Mouse (Mus musculus): Measurements from ENCODE around the gene Matk. TPM values are rescaled to one million over a fixed set of nuclear protein-coding genes. Genes with fewer than 3 reads are reported as not detected.

Gene Matk
- polyA plus RNA-seq, 1 experiment: 0.15 TPM

DNA sequence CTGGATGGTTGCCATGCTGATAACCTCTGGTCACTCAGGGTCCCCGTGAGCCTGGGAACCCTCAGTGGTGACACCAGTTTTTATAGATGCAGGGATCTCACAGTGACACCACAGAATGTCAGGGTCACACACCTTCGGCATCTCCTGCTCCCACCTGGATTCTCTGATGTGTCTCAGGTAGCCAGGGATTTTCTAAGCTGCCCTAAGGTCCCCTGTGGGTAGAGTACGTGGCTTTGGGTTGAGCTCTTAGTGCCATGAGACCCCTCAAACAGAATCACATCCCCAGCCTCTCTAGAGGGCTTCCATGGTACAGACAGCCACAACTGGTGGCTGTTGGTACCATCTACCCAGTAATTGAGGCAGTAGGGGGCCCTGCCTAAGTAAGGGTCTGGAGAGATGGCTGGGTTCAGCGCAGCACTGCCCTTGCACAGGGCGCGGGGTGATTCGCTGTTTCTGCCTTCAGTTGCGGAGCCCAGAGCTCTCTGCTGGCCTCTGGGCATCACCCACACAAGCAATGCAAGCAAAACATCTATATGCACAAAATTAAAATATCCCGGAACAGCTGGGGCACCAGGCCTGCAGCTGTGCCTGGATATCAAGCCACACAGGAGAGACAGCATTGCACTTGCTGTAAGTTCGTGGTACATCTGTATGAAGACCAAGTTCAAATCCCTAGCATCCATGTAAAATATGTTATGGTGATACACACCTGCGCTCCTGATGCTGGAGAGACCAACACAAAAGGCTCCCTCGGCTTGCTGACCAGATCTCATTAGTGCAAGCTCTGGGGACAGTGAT lies 16.1 kb upstream of the Matk start:
- Histone ChIP-seq H3K9me3 (ENCODE audit: control insufficient read depth, low read length) (no peaks in the 10 kb centered on the region), H3K36me3 (ENCODE audit: control insufficient read depth) (no peaks in the 10 kb centered on the region), H3K27me3 (ENCODE audit: control insufficient read depth) (peaks cover 54% of the 10 kb centered on the region), H3K4me1 (ENCODE audit: control insufficient read depth) (peaks cover 19% of the 10 kb centered on the region), H3K4me3 (replicated peaks) (no peak overlapping the region)
- TF ChIP-seq TAL1 (IDR thresholded peaks at IDR 0.05; ENCODE audit: low read length): no peak
- no peak for TF ChIP-seq GATA1 (IDR thresholded peaks at IDR 0.05; ENCODE audit: low read length)

DNA sequence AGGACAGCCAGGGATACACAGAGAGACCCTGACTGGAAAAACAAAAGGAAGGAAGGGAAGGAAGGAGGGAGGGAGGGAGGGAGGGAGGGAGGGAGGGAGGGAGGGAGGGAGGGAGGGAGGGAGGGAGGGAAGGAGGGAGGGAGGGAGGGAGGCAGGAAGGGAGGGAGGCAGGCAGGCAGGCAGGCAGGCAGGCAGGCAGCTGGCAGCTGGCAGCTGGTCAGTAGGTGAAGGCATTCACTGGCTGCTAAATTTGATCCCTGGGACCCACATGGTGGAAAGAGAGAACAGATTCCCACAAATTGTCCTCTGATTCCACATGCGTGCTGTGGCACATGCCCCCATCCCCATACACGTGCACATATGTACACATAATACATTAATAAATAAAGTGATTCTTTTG lies 14.1 kb upstream of the Matk start:
- Histone ChIP-seq H3K9me3 (ENCODE audit: control insufficient read depth, low read length) (no peaks in the 10 kb centered on the region), H3K4me1 (ENCODE audit: control insufficient read depth) (peaks cover 8% of the 10 kb centered on the region), H3K27me3 (ENCODE audit: control insufficient read depth) (peaks cover 57% of the 10 kb centered on the region), H3K36me3 (ENCODE audit: control insufficient read depth) (no peaks in the 10 kb centered on the region), H3K4me3 (replicated peaks) (no peak overlapping the region)
- TF ChIP-seq GATA1 (IDR thresholded peaks at IDR 0.05; ENCODE audit: low read length) (no peak), TAL1 (IDR thresholded peaks at IDR 0.05; ENCODE audit: low read length) (no peak)

- H3K27me3 ChIP-seq (ENCODE audit: control insufficient read depth): peaks cover 67% of the 10 kb centered on the region
These were observed 11.9 kb upstream of the Matk start for GRCm38 (mm10) chr10:81240876-81241275.

DNA sequence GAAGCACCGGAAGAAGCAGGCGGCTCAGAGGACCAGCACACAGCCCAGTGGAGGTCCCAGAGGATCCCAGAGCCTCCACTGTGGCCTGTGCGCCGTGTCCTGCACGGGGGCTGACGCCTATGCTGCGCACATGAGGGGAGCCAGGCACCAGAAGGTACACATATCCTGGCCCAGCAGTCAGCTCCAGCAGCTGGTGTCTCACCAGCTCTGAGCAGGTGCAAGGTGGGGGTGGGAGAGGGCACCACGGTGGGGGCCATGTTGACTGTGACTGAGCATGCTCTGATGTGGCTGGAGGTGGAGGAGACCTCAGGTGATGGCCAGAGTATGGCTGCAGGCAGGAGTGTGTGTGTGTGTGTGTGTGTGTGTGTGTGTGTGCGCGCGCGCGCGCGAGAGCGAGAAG lies 10.7 kb upstream of the Matk start:
- Histone ChIP-seq H3K36me3 (ENCODE audit: control insufficient read depth) (no peaks in the 10 kb centered on the region), H3K9me3 (ENCODE audit: control insufficient read depth, low read length) (no peaks in the 10 kb centered on the region), H3K4me1 (ENCODE audit: control insufficient read depth) (peaks cover 9% of the 10 kb centered on the region; the same call in 1 of the 2 replicates), H3K4me3 (replicated peaks) (no peak overlapping the region), H3K27me3 (ENCODE audit: control insufficient read depth) (peaks cover 69% of the 10 kb centered on the region)
- no peak for TF ChIP-seq GATA1 (IDR thresholded peaks at IDR 0.05; ENCODE audit: low read length)
- no peak for TF ChIP-seq TAL1 (IDR thresholded peaks at IDR 0.05; ENCODE audit: low read length)

More at GRCm38 (mm10) chr10:81240876-81241275, 11.9 kb upstream of the Matk start:
- Histone ChIP-seq H3K9me3 (ENCODE audit: control insufficient read depth, low read length) (no peaks in the 10 kb centered on the region), H3K36me3 (ENCODE audit: control insufficient read depth) (no peaks in the 10 kb centered on the region), H3K4me3 (replicated peaks) (no peak overlapping the region), H3K4me1 (ENCODE audit: control insufficient read depth) (peaks cover 9% of the 10 kb centered on the region; the same call in 1 of the 2 replicates)
- TF ChIP-seq GATA1 (IDR thresholded peaks at IDR 0.05; ENCODE audit: low read length) (no peak), TAL1 (IDR thresholded peaks at IDR 0.05; ENCODE audit: low read length) (no peak)

DNA sequence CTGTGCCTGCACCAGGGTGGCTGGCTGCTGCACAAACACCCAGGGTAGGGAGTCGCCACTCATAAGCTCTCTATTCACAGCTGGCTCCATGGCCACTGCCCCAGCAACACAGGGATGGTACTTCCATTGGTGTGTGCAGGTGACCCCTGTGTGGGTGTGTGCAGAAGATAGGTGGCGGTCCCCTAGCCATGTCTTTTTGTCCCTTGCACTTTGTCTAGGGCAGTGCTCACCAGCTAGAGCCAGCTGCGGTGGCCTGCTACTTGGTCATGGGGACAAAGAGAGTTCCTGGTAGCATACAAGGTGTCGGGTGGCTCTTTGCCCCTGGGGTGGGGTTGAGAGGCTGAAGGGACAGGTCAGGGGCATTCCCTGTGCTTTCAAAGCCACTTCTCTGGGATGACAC lies 8.6 kb upstream of the Matk start:
- peaks cover 5% of the 10 kb centered on the region; the same call in 1 of the 2 replicates for H3K4me1 ChIP-seq (ENCODE audit: control insufficient read depth)
- H3K27me3 ChIP-seq (ENCODE audit: control insufficient read depth): peaks cover 52% of the 10 kb centered on the region
- no peak for TF ChIP-seq TAL1 (IDR thresholded peaks at IDR 0.05; ENCODE audit: low read length)
- TF ChIP-seq GATA1 (IDR thresholded peaks at IDR 0.05; ENCODE audit: low read length): no peak
- no peak overlapping the region for H3K4me3 ChIP-seq (replicated peaks)
- H3K36me3 ChIP-seq (ENCODE audit: control insufficient read depth): no peaks in the 10 kb centered on the region
- H3K9me3 ChIP-seq (ENCODE audit: control insufficient read depth, low read length): no peaks in the 10 kb centered on the region

DNA sequence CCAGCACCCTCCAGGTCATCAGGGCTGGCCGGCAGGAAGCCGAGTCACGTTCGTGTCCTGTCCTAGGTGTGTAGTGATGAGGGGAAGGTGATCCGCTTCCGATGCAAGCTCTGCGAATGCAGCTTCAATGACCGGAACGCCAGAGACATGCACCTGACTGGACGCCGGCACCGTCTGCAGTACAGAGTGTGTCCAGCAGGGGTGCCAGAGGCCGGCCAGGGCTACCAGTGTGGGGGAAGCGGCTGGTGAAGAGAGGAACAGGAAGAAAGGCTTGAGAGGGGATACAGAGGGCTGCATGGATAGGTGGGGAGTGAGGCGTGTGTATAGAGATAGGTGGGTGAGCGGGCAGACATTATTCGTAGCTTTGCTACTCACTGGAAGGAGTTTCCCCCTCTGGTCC lies 8.1 kb upstream of the Matk start:
- Histone ChIP-seq H3K4me3 (replicated peaks) (no peak overlapping the region), H3K27me3 (ENCODE audit: control insufficient read depth) (peaks cover 48% of the 10 kb centered on the region), H3K36me3 (ENCODE audit: control insufficient read depth) (no peaks in the 10 kb centered on the region), H3K9me3 (ENCODE audit: control insufficient read depth, low read length) (no peaks in the 10 kb centered on the region), H3K4me1 (ENCODE audit: control insufficient read depth) (peaks cover 5% of the 10 kb centered on the region; the same call in 1 of the 2 replicates)
- no peak for TF ChIP-seq GATA1 (IDR thresholded peaks at IDR 0.05; ENCODE audit: low read length)
- no peak for TF ChIP-seq TAL1 (IDR thresholded peaks at IDR 0.05; ENCODE audit: low read length)

DNA sequence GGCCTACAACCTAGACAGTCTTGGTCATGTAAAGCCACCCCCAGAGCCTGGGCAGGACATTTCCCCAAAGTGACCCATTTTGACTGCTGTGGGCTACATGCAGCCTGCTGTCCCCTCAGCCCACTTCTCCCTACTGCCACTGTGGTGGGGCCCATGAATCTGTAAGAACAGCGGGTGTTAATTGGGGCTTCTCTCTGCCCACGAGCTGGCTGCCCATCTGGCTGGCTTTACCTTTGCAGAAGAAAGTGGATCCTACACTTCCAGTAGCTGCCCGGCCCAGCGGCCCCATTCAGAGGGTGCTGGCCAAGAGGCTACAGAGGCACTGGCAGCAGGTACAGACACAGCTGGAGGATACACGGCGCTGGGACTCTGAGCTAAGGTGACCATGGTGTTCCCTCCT lies 7.6 kb upstream of the Matk start:
- Histone ChIP-seq H3K4me1 (ENCODE audit: control insufficient read depth) (peaks cover 5% of the 10 kb centered on the region; the same call in 1 of the 2 replicates), H3K4me3 (replicated peaks) (no peak overlapping the region), H3K27me3 (ENCODE audit: control insufficient read depth) (peaks cover 42% of the 10 kb centered on the region), H3K9me3 (ENCODE audit: control insufficient read depth, low read length) (no peaks in the 10 kb centered on the region), H3K36me3 (ENCODE audit: control insufficient read depth) (no peaks in the 10 kb centered on the region)
- no peak for TF ChIP-seq GATA1 (IDR thresholded peaks at IDR 0.05; ENCODE audit: low read length)
- TF ChIP-seq TAL1 (IDR thresholded peaks at IDR 0.05; ENCODE audit: low read length): no peak

GRCm38 (mm10) chr10:81247804-81248203 lies 4.9 kb upstream of the Matk start:
- H3K36me3 ChIP-seq (ENCODE audit: control insufficient read depth): no peaks in the 10 kb centered on the region
- no peak for TF ChIP-seq TAL1 (IDR thresholded peaks at IDR 0.05; ENCODE audit: low read length)
- no peaks in the 10 kb centered on the region for H3K9me3 ChIP-seq (ENCODE audit: control insufficient read depth, low read length)
- no peak overlapping the region for H3K4me3 ChIP-seq (replicated peaks)
- peaks cover 33% of the 10 kb centered on the region for H3K27me3 ChIP-seq (ENCODE audit: control insufficient read depth)
- peaks cover 5% of the 10 kb centered on the region; the same call in 1 of the 2 replicates for H3K4me1 ChIP-seq (ENCODE audit: control insufficient read depth)

DNA sequence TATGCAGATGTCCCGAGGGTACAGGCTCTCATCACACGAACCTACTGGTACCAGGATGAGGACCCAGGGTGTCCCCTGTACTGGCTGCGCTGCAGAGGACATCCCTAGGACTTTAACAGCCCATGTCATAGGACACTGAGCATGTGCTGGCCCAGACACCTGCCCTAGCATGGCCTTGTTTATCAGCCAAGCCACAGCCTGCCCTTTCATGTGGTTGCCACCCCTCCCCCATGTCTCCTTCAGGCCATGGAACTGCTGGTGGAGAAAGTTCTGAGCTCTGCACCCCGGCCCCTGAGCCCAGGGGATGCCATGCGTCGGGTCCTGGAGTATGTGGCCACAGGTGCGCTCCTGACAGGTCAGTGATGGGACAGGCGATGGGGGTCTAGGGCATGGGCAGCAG lies 3.3 kb upstream of the Matk start:
- Histone ChIP-seq H3K27me3 (ENCODE audit: control insufficient read depth) (peaks cover 34% of the 10 kb centered on the region), H3K4me1 (ENCODE audit: control insufficient read depth) (peaks cover 2% of the 10 kb centered on the region; the same call in 1 of the 2 replicates), H3K36me3 (ENCODE audit: control insufficient read depth) (no peaks in the 10 kb centered on the region), H3K4me3 (replicated peaks) (no peak overlapping the region), H3K9me3 (ENCODE audit: control insufficient read depth, low read length) (no peaks in the 10 kb centered on the region)
- no peak for TF ChIP-seq GATA1 (IDR thresholded peaks at IDR 0.05; ENCODE audit: low read length)

Measured in erythroblast, embryonic 14.5 days (primary cell).